Mouse (Mus musculus) cerebellum, adult 2 months (tissue): Measurements from ENCODE around the gene Vmn1r55. TPM values are rescaled to one million over a fixed set of nuclear protein-coding genes. Genes with fewer than 3 reads are reported as not detected.
A peak's percentile ranks its signal among the peaks of the same experiment; 100 is the strongest.

Source experiments
- DNase-seq, 2 experiments: peaks; one replicate each; pipeline ENCODE4 v3.0.0; 2021
- H3K27ac ChIP-seq: fragments of 200-500 bp; 2 replicates; pipeline ENCODE4 v1.5.1; 2012; ENCODE audit warnings: low read length, control low read depth, inconsistent platforms; ENCODE audit not compliant: insufficient read depth
- H3K27me3 ChIP-seq: fragments of 200-500 bp; 2 replicates; pipeline ENCODE4 v1.6.1; 2012; ENCODE audit warnings: inconsistent platforms, mild to moderate bottlenecking, low read length, moderate library complexity; ENCODE audit not compliant: control insufficient read depth, insufficient read depth
- H3K4me1 ChIP-seq: fragments of 200-500 bp; 2 replicates; pipeline ENCODE4 v1.6.1; 2011; ENCODE audit warnings: low read length; ENCODE audit not compliant: control insufficient read depth, insufficient read depth
- H3K4me3 ChIP-seq: fragments of 200-500 bp; replicated peaks from 2 replicates; pipeline ENCODE3; 2011; ENCODE audit warnings: mild to moderate bottlenecking, low read depth, low read length, control low read depth; ENCODE audit not compliant: insufficient read depth
- CTCF ChIP-seq: fragments of 200-500 bp; IDR thresholded peaks from 2 replicates; pipeline ENCODE4 v1.5.1; 2011; ENCODE audit warnings: low read depth, mild to moderate bottlenecking, control low read depth, low read length, moderate library complexity, borderline replicate concordance; ENCODE audit not compliant: insufficient read depth
- POLR2A ChIP-seq: fragments of 200-500 bp; IDR thresholded peaks from 2 replicates; pipeline ENCODE4 v1.6.1; 2011; ENCODE audit warnings: low read length, control low read depth, borderline replicate concordance; ENCODE audit not compliant: insufficient read depth
- WGBS: fragments of 180-500 bp; shearing (Covaris S2); methylation state at CpG from one replicate; pipeline ENCODE4 v1.1.7; 2018; 5-methylcytosine and 5-hydroxymethylcytosine counted together
- polyA plus RNA-seq: library from polyadenylated mRNA; depleted of rRNA; stranded (reverse); fragments of >200 nt; gene quantifications from 2 replicates; pipeline ENCODE4 v1.2.3, GENCODE M21; 2012

The Vmn1r55 gene
- polyA plus RNA-seq, 1 experiment, result not detected

DNA sequence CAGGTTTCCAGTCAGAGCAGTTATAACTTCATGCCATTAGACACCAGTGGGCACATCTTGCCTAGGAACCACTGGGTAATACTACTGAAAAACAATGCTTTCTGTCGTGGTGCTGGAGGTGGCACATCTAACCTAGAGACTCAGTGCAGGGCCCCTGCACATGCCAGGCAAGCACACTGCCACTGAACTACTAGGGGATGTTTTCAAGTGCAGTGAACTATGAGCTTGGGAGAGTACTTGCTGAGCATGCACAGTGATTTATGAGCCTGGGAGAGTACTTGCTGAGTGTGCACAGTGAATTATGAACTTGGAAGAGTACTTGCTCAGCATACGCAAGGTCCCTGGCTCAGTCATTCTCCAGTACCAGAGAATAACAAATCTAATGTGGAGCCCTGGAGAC lies 46.9 kb downstream of the Vmn1r55 start:
- Histone ChIP-seq H3K4me1 (no peaks in the 10 kb centered on the region), H3K27me3 (no peaks in the 10 kb centered on the region), H3K27ac (no peak overlapping the region), H3K4me3 (no peak overlapping the region)
- no peak for DNase-seq
- TF ChIP-seq CTCF (no peak), POLR2A (no peak)
- 90% methylated on average over 2 of the region's 2 CpGs for WGBS

DNA sequence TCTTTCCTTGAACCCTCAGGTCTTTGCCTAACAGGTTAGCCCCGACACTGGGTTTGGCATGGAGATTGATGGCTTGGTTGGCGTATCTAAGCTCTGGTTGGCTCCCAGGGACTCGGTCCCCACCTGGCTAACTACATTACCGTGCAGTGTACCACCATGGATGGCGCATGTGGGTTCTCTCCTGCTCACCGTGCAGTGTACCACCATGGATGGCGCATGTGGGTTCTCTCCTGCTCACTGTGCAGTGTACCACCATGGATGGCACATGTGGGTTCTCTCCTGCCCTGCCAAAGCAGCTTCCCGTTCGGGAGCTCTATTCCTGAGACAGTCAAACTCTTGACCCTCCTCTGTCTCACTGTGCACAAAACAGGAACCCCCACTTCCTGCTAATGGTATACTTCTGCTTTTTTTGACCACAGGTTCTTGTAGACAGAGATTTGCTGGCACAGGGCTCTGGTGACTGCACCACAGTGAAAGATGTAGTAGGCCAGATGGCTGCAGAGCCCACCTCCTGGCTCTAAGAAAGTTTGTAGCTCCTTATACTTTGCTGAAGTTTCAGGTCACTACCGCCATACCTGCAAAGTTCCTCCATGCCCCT lies 48.3 kb downstream of the Vmn1r55 start:
- Histone ChIP-seq H3K27me3 (no peaks in the 10 kb centered on the region), H3K27ac (no peak overlapping the region), H3K4me3 (no peak overlapping the region), H3K4me1 (no peaks in the 10 kb centered on the region)
- WGBS, result 90% methylated on average over 10 of the region's 10 CpGs
- TF ChIP-seq CTCF (no peak), POLR2A (no peak)
- DNase-seq, result no peak

DNA sequence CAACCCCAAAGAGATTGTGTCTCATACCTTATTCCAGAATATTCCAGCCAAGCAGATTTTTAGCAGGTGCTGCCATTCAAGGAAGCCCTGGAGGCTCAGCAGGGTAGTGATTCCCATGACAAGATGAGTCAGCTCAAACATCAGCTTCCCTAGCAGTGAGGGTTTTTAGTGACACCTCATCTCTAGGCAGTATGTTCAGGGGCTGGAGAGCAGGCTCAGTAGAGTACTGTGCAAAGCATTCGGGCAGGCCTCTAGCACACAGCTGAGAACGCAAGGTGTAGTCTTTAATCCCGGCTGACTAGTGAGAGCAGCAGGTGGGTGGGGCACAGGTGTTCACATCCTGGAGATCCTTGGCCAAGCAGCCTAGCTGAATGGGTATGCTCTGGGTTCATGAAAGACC lies 49.7 kb downstream of the Vmn1r55 start:
- Histone ChIP-seq H3K4me3 (no peak overlapping the region), H3K4me1 (no peaks in the 10 kb centered on the region), H3K27ac (no peak overlapping the region), H3K27me3 (no peaks in the 10 kb centered on the region)
- TF ChIP-seq POLR2A (no peak), CTCF (no peak)
- WGBS, result 74% methylated on average over 3 of the region's 3 CpGs
- peak in 1 of 2 experiments; percentile 6 for DNase-seq

DNA sequence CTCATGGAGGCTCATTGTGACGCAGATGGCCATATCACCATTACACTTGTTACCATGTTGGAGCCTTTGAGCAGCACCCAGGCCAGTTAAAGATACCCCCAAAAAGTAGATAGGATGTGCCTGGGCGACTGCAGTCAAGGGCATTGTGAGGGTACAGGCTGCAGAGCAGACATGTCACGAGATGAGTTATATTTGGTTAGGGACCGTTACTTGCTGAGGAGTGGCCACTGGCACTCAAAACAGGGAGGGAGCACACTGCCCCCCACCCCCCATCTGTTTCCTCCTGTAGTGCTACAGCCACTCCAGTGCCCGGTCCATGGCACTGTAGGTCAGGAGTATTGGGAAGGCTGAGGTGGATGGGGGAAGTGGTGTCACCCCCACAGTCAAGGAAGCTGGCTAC lies 50.7 kb downstream of the Vmn1r55 start:
- TF ChIP-seq CTCF (no peak), POLR2A (no peak)
- Histone ChIP-seq H3K27me3 (no peaks in the 10 kb centered on the region), H3K27ac (no peak overlapping the region), H3K4me1 (no peaks in the 10 kb centered on the region), H3K4me3 (no peak overlapping the region)
- WGBS, result 93% methylated on average over 5 of the region's 5 CpGs
- DNase-seq, result no peak

DNA sequence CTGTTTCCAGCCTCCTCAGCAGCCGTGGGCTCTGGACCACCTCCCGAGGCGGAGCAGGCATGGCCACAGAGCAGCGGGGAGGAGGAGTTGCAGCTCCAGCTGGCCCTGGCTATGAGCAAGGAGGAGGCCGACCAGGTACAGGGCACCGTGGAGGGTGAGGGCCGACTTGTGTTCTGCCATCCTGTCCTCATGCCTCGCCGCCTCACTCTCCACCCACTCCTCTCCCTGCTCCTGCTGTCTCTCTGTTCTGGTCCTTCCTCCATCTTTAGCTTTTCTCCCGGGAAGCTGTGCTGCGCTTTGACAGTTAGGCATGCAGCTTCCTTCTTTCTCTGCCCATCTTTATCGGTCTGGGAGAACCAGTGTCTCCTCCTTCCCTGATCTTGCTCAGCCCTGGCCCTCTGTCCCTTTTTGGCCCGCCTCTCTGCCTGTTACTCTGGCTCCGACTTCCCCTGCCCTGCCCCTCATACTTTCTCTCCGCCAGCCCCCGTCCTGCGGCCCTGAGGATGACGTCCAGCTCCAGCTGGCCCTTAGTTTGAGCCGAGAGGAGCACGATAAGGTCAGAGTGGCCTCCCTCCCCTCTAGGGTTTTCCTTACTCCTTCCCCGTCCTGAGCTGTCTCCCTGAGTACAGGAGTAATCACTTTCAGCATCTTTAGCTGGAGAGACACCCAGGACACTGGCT lies 56.5 kb downstream of the Vmn1r55 start:
- TF ChIP-seq CTCF, result no peak
- no peak for TF ChIP-seq POLR2A
- no peaks in the 10 kb centered on the region for H3K27me3 ChIP-seq
- H3K27ac ChIP-seq, result no peak overlapping the region
- WGBS, result 71% methylated on average over 21 of the region's 21 CpGs
- no peak overlapping the region for H3K4me3 ChIP-seq
- H3K4me1 ChIP-seq, result peaks cover 3% of the 10 kb centered on the region
- peak in 1 of 2 experiments; percentile 7 for DNase-seq

DNA sequence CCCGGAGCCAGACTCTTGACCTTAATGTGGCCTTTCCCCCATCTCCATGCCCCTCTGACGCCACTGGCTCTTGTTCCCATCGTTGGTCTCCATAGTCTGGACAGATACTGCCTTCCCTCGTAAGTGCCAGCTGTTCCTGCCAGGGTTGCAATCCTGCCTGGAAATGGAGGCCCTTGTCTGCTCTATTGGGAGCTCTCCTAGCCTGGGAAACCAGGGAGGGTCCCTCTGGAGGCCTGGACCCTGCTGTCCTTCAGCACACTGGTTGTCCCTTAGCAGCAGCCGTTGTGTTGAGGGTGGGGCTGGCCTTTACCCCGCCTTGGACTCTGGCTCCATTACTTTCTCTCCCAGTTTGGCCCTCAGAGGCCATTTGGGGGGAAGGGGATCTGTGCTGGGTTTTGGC lies 57.1 kb downstream of the Vmn1r55 start:
- 74% methylated on average over 6 of the region's 6 CpGs for WGBS
- H3K27ac ChIP-seq, result no peak overlapping the region
- H3K4me1 ChIP-seq, result peaks cover 6% of the 10 kb centered on the region
- H3K27me3 ChIP-seq, result no peaks in the 10 kb centered on the region
- DNase-seq, result peak in 1 of 2 experiments; percentile 5
- no peak overlapping the region for H3K4me3 ChIP-seq
- no peak for TF ChIP-seq CTCF
- no peak for TF ChIP-seq POLR2A

DNA sequence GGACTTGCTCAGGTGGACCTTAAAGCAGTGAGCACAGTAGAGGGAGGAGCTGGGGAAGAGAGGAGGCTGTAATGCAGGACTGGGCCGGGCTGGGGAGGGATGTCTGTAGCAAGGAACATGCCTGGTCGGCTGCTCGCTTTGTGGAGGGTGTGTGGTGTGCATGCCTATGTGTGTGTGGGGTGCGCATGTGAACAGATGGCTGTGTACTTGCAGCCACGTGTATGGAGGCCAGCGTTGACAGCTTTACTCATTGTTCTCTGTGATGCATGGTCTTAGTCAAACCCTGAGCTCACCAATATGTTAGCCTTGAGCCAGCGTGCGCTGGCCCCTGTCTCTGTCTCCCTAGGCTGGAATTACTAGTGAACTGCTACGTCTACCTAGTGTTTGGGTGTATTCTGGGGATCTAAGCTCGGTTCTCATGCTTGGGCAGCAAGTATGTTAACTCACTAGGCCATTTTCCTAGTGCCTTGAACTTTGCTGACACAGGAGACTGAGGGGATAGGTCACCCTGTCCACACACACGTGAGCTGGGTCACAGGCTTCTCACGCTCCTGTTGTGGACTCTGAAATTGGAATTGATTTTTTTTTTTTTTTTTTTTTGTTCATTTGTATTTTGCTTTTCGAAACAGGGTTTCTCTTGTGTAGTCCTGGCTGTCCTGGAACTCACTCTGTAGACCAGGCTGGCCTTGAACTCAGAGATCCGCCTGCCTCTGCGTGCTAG lies 58.3 kb downstream of the Vmn1r55 start:
- peak in 1 of 2 experiments; percentile 4 for DNase-seq
- H3K27ac ChIP-seq, result no peak overlapping the region

DNA sequence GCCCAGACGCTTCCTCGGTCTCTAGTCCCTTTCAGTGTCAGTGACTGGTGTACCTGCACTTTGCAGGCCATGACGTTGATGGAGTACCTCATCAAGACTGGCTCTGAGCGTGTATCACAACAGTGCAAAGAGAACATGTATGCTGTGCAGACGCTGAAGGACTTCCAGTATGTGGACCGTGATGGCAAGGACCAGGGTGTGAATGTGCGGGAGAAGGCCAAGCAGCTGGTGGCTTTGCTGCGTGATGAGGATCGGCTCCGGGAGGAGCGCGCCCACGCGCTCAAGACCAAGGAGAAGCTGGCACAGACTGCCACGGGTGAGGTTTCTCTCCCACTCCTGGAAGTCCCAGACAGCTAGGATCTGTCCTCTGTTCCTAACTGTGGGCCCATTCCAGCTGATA lies 59.6 kb downstream of the Vmn1r55 start:
- Histone ChIP-seq H3K4me3 (no peak overlapping the region), H3K27me3 (no peaks in the 10 kb centered on the region), H3K27ac (no peak overlapping the region), H3K4me1 (peaks cover 13% of the 10 kb centered on the region)
- TF ChIP-seq CTCF, result no peak
- TF ChIP-seq POLR2A, result no peak
- 83% methylated on average over 15 of the region's 15 CpGs for WGBS
- DNase-seq, result peak in 1 of 2 experiments; percentile 8

More for the DNA sequence above, 58.3 kb downstream of the Vmn1r55 start:
- 81% methylated on average over 15 of the region's 15 CpGs for WGBS
- Histone ChIP-seq H3K4me3 (no peak overlapping the region), H3K4me1 (peaks cover 8% of the 10 kb centered on the region), H3K27me3 (no peaks in the 10 kb centered on the region)
- no peak for TF ChIP-seq CTCF
- no peak for TF ChIP-seq POLR2A
